Mouse (Mus musculus) bone marrow macrophage, adult 2 months (primary cell): ENCODE measurements around the gene Mrpl4.

ENCODE experiments used
- CTCF ChIP-seq: IDR thresholded peaks from 2 replicates; pipeline ENCODE4 v1.5.1; 2012; ENCODE audit warnings: low read depth, mild to moderate bottlenecking, low read length, moderate library complexity
- POLR2A ChIP-seq: IDR thresholded peaks from 2 replicates; pipeline ENCODE4 v1.6.1; 2012; ENCODE audit warnings: mild to moderate bottlenecking, low read depth, low read length, borderline replicate concordance

GRCm38 (mm10) chr9:20978409-20979095, 24.0 kb upstream of the Mrpl4 start:
- TF ChIP-seq CTCF (no peak), POLR2A (no peak)
